Mouse (Mus musculus) embryo, embryonic 10.5 days (tissue): ENCODE data around the gene Lingo1.

Experiments
- DNase-seq: peaks from one replicate; pipeline ENCODE4 v3.0.0-alpha.2; 2015; ENCODE audit warnings: low spot score

Lingo1 gene

GRCm38 (mm10) chr9:56635121-56635497 is 161.2 kb downstream of the Lingo1 start:
- DNase-seq, result peak; percentile 56

GRCm38 (mm10) chr9:56634406-56635120 is 161.7 kb downstream of the Lingo1 start:
- peak; percentile 33 for DNase-seq

- DNase-seq, result no peak
Observed at GRCm38 (mm10) chr9:56633449-56634225, 162.6 kb downstream of the Lingo1 start.

GRCm38 (mm10) chr9:56630945-56631344 is 165.3 kb downstream of the Lingo1 start:
- no peak for DNase-seq

GRCm38 (mm10) chr9:56629674-56630397 is 166.4 kb downstream of the Lingo1 start:
- no peak for DNase-seq

- no peak for DNase-seq
Observed at GRCm38 (mm10) chr9:56627295-56627694, 169.0 kb downstream of the Lingo1 start.

GRCm38 (mm10) chr9:56624923-56625322 is 171.3 kb downstream of the Lingo1 start:
- DNase-seq, result no peak

GRCm38 (mm10) chr9:56623361-56623760 is 172.9 kb downstream of the Lingo1 start:
- DNase-seq, result no peak

GRCm38 (mm10) chr9:56622761-56623160 is 173.5 kb downstream of the Lingo1 start:
- no peak for DNase-seq

- DNase-seq, result no peak
Observed at GRCm38 (mm10) chr9:56620512-56621371, 175.5 kb downstream of the Lingo1 start.

GRCm38 (mm10) chr9:56619715-56620114 is 176.6 kb downstream of the Lingo1 start:
- no peak for DNase-seq

GRCm38 (mm10) chr9:56618660-56619059 is 177.6 kb downstream of the Lingo1 start:
- no peak for DNase-seq

- DNase-seq, result no peak
Observed at GRCm38 (mm10) chr9:56616061-56616460, 180.2 kb downstream of the Lingo1 start.

- no peak for DNase-seq
Observed at GRCm38 (mm10) chr9:56612798-56613183, 183.5 kb downstream of the Lingo1 start.

GRCm38 (mm10) chr9:56611912-56612797 is 184.1 kb downstream of the Lingo1 start:
- no peak for DNase-seq

GRCm38 (mm10) chr9:56610955-56611354 is 185.3 kb downstream of the Lingo1 start:
- DNase-seq, result no peak

- DNase-seq, result no peak
Observed at GRCm38 (mm10) chr9:56610466-56610865, 185.8 kb downstream of the Lingo1 start.

GRCm38 (mm10) chr9:56609486-56609885 is 186.8 kb downstream of the Lingo1 start:
- no peak for DNase-seq

- no peak for DNase-seq
Observed at GRCm38 (mm10) chr9:56608691-56609351, 187.4 kb downstream of the Lingo1 start.

GRCm38 (mm10) chr9:56606082-56606740 is 190.1 kb downstream of the Lingo1 start:
- DNase-seq, result peak; percentile 42
